Mouse (Mus musculus) adrenal gland, adult 2 months (tissue): Measurements from ENCODE around the gene Uqcrq. TPM values are rescaled to one million over a fixed set of nuclear protein-coding genes. Genes with fewer than 3 reads are reported as not detected.
"Not testable (repeated sequence)": the region's sequence is repeated elsewhere in the genome, so short reads cannot be mapped to it uniquely, and the experiment has no call there.

ENCODE experiments used
- DNase-seq: peaks from one replicate; pipeline ENCODE4 v3.0.0; 2021
- polyA plus RNA-seq: library from polyadenylated mRNA; depleted of rRNA; stranded (reverse); fragments of >200 nt; gene quantifications from 2 replicates; pipeline ENCODE4 v1.2.3, GENCODE M21; 2012
- total RNA-seq, 2 experiments: library from RNA; stranded (reverse); gene quantifications; 2 replicates each; pipeline ENCODE4 v1.2.3; 2021

Uqcrq gene
- total and polyA plus RNA-seq, 3 experiments, result 845 to 1,248 (median 1,216) TPM

DNA sequence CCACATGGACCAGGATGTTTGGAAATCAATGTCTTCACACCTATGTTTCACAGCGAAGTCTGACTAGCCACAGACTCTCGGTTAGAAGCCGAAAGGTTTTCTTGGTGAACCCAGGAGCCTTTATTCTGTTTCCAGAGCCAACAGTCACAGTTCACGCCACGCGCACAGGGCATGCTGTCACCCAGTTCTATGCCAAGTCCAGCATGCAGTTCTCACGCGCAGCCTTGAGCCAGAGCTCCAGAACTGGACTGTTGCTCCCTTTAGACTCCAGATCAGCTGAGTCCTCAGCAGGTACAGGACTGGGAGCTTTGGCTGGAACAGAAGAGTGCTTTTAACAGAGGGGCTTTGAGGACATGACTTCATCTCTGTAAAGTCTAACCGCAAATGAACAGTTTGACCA lies 21.8 kb upstream of the Uqcrq start:
- peak; percentile 59 for DNase-seq

DNA sequence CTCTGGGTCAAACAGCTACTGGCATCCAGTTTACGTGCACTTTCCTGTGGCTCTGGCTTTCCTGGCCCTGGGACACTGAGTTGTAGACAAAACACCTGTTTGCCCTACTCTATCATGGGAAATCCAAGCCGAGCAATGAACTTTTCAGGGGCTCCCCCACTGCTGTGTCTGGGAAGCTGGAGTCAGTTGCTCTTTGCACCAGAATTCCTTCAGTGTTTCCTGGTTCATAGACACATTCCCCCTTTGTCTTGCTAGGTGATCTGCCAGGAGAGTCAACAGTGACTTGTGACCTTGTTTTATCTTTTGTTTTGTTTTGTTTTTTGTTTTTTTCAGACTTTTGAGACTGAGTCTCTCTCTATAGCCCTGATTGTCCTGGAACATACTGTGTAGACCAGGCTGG lies 20.7 kb upstream of the Uqcrq start:
- DNase-seq, result no peak

DNA sequence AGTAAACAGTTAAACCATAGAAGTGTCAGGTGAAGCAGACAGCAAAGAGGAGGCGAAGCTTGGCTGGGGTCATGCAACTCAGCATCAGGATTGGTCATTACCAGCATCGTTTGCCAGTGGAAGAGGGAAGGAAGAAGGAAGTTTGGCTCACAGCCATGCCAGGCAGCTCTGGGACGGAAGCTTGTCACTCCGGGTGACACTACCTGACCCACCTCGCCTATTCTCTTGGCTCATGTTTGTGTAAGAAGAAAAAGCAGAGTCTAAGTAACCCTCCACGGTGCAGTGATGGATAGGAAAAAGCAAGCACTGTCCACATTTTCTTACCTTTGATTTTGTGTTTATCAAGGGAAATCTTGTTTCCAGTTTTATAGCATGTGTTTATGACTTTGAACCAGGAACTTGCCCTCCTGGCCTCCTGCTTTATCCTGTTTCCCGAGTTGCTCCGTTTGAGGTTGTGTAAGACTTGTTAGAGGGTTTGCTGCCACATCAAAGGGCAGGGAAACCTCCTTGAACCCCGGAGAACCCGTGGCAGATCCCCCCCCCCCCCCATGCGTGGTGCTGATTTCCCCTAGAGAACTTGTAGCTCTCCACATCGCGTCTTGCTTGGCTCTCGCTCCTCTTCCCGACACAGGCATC lies 19.6 kb upstream of the Uqcrq start:
- DNase-seq, result no peak

DNA sequence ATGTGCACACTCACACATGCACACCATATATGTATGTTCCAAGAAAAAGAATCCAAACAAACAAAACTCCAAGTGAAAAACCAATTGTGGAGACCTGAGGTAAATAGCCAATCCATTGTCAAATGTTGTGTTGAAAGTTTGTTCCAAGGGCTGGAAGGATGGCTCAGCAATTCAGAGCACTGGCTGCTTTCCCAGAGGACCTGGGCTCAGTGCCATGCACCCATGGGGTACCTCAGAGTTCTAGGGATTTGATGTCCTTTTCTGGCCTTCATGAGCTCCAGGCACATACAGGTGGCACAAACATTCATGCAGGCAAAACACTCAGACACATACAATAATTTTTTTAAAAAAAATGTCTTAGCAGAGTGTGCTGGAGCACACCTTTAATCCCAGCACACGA lies 17.9 kb upstream of the Uqcrq start:
- DNase-seq, result peak; percentile 83

DNA sequence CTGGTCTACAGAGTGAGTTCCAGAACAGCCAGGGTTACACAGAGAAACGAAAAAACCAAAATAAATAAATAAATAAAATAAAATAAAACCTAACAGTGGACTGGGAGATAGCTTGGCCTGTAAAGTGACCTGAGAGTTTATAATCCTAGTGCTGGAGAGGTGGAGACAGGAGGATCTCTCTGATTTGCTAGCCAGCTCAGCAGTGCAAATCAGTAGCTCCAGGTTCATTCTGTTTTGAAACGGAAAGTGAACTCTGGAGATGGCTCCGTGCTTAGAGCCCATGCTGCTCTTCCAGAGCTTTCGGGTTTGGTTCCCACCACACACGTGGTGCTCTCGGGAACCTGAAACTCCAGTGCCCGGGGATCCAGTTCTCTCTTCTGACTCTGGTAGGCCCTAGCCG lies 17.4 kb upstream of the Uqcrq start:
- DNase-seq, result no peak

DNA sequence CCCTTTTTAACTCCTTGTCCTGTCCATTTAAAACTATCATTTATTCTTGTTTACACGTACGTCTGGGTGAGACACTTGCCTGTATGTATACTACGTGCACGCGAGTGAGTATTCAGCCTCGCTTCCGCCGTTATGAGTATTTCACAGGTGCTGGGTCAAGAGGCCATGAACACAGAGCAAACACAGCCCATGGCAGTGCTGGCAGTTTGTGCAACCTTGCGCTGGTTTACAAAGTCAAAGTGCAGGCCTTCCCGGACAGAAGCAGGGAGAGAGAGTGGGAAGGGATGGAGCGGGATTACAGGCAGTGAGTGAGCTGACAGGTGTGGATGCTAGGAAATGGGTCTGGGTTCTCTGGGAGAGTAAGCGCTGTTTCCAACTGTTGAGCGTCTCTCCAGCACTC lies 15.6 kb upstream of the Uqcrq start:
- DNase-seq, result no peak

DNA sequence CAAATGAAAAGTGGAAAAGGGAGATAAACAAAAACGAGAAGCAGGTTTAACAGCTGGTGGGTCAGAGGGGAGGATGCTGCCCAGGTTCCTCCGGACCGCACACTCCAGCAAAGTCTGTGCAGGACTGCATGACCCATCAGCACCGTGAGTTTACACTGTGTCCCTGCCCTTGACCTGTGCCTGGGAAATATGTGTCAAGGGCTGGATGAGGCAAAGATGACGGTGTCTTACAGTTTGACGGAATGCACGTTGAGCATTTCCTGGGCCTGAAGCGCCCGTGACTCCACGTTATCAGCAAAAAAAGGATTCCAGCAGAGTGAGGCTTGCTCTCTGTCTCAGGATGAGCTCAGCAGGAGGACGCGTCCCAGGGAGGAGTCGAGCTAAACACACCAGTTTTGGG lies 14.9 kb upstream of the Uqcrq start:
- DNase-seq, result peak; percentile 82

DNA sequence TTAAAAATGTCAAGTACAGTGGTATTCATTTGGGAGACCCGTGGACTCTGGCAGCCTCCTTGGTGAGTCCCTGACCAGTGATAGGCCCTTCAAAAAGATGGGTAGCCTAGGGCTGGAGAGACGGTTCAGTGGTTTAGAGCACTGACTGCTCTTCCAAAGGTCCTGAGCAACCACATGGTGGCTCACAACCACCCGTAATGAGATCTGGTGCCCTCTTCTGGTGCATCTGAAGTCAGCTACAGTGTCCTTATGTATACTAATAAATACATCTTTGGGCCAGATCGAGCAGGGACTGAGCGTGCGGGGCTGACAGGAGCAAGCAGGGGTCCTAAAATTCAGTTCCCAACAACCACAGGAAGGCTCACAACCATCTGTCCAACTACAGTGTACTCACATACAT lies 13.2 kb upstream of the Uqcrq start:
- peak; percentile 61 for DNase-seq

DNA sequence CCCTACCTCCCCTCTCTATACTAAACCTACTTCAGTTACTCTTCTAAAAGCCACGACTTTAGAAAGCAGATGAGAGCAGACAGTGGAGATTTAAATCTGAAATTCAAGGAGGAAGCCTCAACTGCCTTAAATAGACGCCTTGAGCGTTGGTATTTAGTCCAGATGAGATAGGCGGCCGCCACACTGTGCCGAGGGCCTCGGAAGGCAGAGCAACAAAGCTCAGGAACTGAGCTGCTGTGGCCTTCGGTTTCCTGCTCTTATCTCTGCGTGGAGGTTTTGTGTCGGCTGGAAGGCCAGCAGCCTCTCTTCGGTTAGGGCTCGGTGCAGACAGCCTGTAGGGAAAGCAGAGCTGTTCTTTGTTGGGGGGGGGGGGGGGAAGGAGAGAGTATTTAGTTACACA lies 11.3 kb upstream of the Uqcrq start:
- DNase-seq, result peak; percentile 68

DNA sequence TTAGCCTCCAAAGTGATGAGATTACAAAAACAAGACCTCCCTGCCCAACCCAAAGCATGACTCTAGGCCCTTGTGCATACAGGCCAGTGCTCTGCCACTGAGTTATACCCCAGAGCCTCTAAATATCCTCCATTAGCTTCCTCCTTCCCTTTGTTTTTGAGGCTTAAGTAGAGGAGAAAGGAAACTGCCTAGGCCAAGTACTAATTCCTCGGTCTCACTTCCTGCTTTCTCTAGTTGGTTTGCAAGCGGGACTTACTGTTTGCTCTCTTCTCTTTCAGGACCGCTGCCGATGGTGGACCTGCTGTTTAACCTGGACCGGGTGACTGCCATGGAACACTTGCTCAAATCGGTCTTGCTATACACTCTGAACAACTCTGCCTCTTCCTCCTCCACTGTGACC lies 5.7 kb upstream of the Uqcrq start:
- DNase-seq, result no peak

DNA sequence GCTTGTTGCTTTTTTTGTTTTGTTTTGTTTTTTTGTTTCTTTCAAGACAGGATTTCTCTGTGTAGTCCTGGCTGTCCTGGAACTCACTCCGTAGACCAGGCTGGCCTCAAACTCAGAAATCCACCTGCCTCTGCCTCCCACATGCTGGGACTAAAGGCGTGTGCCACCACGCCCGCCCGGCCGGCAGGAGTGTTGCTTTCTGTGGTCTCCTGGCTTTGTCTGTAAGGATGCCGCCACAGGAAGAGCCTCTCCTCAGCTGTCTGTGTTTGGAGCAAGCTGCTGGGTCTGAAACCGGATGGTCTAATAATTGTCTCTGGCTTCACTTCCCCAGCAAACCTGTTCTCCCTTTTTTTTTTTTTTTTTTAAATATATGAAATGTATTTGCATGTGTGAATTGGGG lies 4.9 kb upstream of the Uqcrq start:
- DNase-seq, result no peak

DNA sequence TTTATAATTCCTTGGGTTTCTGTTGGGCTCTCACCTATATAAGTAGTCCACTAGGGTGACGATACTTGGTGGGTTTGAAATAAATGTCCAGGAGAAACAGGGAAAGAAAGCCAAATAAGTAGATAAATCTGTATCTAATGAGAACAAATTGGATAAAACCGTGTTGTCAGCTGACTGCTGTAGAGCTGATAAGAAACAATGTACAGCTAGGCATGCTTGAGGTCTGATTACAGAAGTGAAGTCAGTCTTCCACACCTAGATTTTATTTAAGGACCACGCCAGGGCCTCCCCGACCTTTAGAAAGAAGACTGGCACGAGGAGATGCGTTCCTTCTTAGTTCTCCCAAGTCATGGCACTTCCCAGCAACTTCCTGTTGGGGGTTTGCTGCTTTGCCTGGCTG lies 2.4 kb upstream of the Uqcrq start:
- no peak for DNase-seq

DNA sequence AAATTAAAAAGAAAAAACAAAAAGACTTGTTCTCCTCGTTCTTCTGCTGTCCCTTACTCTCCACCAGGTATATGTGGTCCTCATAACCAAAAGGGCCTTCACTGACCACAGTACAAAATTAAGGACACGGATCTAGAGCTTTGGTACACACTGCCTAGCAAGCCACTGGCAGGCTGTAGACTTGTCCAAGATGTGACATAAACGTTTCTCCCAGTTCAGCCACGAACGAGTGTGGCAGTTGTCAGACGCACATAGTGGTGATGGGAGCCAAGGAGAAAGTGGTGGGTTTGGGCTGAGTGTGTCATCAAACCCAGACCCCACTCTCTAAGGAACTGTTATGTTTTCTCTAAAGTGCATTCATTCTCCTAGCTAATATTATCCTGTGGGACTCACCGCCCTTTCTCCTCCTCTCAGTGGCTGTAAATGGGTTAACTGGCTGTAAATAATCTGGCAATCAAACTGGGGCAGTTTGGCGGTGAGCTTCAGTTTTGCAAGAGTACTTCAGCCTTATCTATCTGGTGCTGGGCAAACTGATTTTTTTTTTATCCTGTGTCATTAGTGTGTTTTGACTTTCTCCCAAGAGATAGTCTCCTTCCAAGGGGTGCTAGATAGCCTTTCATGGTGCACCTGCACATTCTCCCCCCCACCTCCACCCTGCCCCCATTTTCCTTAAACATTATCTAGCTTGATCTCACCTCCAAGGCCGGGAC lies 871 bp upstream of the Uqcrq start:
- no peak for DNase-seq

DNA sequence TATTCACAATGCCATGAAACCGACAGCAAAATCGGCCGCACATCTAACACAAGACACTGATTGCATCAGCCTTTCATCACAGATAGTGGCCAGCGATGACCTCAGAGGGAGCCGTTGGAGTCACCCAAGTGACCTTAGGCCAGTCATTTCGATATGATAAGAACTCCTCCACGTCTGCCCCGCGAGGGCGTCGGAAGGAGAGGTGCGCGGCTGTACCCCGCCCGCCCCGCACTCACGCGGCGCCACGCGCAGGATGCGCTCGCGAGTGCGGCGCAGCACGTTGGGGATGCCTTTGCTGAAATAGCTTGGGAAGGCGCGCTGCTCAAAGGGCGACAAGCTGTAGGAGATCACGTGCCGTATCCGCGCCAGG lies 346 bp downstream of the Uqcrq start:
- DNase-seq, result peak; percentile 84

DNA sequence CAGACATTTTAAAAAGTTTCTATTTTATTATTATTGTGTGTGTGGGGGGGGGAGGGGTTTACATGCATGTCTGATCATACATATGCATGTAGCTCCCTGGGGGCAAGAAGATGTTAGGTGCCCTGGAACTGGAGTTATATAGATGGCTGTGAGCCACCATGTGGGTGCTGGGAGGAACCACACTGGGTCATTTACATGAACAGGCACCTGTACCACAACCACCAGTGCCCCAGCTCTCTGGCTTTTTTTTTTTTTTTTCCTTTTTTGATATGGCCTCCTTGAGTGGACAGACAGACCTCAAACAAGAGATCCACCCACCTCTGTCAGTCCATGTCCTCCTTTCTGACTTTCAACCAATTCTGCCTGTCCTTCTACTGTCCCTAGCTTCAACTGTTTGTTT lies 1.4 kb downstream of the Uqcrq start:
- DNase-seq, result no peak

DNA sequence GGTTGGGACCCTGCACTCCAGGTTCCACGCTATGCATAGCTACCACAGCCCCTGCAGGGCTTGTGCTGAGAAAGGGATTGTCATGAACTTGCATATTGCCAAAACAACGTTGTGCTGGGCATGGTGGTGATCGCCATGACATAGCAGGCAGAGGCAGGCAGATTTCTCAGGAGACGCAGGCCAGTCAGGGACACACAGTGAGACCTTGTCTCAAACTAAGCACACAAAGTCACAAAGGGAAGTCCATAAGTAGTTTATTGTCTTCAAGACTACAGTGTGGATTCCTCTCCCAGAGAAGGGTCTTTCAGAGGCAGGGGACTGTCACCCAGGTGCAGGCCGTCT lies 1.9 kb downstream of the Uqcrq start:
- no peak for DNase-seq

DNA sequence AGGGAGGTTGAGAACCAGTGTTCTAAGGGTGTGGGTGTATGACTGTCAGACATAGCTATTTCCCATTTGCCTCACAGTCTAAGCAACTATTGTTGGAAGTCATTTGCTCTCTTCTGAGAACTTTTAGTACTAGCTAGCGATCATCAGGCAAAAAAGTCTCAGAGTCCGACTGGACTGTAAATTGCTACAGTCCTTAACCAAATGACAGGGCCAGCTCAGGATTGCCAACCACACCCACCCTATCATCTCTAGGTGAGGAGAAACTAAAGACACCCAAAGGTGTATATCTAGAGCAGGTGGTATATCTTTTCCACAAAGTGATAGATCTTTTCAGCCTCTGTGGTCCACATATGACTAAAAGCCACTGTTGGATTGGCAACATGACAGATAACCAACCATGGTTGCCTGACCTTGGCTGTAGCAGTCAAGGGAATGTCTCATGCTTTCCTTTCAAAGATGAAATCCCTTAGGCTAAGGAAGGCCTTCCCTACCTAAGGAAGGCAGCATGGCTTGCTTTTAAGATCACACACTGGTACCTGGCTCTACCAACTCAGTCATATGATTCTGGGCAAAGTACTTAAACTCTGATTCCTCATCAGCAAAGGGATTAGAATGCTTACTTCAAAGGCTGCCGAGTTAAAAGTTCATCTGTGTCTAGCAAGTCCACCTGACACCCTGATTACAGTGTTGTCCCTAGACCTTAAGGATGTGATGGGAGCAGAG lies 2.5 kb downstream of the Uqcrq start:
- no peak for DNase-seq

DNA sequence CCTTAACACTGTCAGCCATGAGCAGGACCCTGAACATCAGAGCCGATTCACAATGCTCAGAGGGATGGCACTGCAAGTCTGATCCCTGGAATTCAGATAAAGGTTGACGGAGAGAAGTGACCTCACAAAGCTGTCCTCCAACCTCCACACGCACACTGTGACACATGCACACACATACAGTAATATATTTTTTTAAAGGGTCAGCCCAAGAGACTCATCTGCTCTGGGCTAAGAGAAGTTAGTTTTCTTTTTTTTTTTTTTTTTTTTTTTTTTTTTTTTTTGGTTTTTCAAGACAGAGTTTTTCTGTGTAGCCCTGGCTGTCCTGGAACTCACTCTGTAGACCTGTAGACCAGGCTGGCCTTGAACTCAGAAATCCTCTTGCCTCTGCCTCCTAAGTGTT lies 3.7 kb downstream of the Uqcrq start:
- DNase-seq, result not testable (repeated sequence)

DNA sequence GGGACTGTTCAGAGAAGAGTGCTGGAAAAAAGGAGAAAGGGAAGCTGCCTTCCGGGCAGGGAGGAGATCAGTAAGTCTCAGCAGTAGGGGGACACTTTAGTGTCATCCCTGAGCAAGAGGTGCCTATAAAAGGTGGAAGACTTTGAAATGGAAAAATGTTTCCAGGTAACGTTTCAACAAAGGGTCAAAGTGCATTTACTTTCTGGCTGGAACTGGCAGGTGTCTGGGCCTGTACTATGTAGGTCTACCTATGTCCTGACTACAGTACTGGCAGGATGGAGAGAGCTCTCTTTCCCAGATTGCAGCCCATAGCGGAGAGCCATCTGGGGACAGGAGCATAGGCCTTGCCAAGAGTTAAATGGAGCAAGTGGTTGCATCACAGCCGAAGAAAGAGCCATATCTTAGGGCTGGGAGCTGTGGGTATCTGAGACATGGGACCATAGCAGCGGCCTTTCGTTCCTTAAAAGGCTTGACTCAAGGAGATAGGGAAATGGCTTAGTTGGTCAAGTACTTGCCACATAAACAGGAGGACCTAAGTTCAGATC lies 4.8 kb downstream of the Uqcrq start:
- DNase-seq, result no peak

DNA sequence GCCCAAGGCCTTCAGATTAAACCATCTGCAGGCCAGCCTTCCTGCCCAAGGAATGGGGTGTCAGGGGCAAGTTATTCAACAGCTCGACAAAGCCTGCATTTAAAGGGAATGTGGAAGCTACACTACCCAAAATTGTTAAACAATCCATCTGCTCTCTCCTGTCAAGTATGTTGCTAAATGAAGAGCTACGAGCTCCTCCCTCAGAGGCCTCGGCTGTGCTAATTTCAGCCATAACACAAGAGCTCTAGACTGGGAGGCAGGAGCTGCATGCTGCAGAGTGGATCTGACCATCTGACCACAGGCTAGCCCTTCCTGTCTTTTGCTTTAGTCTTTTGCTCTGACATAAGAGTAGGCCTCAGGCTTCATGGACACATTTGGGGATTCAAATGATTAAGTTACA lies 5.4 kb downstream of the Uqcrq start:
- DNase-seq, result no peak

DNA sequence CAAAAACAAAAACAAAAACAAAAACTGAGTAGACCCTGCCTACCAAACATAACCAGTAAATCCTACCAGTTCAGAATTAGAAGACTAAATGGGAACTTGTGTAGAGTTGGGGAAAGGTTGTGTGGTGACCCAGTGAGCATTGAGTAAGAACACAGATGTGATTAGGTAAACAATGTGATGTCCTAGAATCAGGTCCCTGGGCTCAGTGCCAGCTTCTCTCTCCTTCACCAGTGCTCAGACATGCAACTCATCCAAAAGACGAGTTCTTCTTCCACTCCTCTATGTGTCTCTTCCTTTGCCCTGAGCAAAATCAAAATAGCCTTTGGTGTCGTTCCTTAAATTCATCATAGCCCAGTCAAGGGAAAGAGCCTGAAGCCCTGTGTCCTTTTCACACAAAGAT lies 5.8 kb downstream of the Uqcrq start:
- peak; percentile 53 for DNase-seq

DNA sequence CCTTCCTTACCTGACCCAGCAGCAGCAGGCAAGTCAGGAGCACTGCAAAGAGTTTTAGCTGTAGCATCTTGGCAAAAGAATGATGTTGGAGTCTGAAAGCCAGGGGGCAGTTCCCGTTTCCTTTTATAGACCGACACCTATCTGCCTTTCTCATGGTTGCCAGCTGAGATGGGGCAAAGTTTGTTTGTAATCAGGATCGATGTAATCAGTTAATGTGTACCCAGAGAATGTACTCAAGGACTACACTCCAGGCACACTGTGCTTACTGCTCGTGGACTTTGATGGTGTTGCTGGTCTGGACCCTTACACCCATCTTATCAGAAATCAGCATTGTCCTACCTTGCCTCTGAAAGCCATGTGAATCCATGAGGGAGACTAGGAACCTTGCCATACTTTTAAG lies 7.6 kb downstream of the Uqcrq start, which contains the start of gene Leap2:
TSS of gene Leap2 (minus strand) at position 135 of the 400 bp plus-strand sequence.
- no peak for DNase-seq

DNA sequence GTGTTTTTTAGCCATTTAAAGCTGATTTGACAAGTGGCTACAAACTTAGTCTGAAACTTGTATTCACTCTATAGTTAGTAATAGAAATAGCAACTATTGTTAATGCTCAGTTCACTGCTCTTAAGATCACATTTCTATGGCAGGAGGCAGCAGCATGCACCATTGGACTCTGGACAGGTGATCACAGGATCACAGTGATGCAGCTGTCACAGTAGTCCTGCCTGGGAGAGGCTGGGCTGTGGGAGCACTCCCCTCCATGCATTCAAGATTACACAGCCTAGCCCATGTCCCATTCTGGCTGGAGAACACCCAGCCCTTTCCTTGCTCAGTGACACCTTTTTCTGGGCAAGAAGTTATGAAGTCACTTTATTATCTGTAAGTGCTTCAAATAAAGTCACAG lies 12.6 kb downstream of the Uqcrq start:
- no peak for DNase-seq
